Mouse (Mus musculus): ENCODE data around the gene Tmem246.
"Not testable (repeated sequence)": the region's sequence is repeated elsewhere in the genome, so short reads cannot be mapped to it uniquely, and the experiment has no call there.

Gene Tmem246

DNA sequence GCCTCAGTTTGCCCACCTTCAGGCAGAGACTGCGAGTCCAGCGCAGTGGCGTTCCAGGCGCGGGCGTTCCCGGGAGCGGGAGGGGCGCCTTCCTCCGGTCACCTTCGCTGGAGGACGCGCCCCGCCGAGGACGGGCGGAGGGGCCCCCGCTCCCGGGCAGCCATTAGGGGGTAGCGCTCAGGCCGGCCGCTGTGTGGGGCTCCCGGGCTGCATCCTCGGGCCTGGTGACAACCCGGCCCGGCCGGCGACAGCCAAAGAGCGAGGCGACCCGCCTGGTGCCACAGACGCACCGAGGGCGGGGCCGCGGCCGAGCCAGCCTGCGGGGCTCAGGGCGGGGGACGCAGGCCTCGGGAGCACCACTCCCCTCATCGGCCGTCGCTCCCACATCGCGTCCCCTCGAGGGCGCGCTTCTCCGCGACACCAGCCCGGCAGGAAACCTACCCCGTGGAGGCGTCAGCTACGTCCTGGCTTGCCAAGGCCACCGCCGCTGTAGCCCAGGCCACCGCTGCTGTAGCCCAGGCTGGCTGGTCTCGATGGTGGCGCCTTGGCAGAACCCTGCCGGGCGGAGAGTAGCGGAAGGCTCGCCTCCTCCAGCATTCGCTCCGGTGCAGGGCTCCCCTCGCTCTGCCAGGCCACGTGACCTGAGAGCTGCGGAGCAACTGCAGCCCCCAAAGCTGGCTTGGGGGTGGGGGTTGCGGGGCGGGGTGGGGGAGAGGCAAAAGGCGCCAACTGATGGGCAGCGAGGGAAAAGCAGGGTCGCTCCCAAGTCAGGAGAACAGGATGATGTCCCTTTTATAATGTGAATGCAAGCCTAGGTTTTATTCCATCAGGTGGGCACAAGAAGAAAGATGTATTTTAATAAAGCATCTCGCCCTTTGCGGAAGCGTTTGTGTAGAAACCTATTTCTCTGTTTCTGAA lies at the start of gene Tmem246:
Gene Tmem246, minus strand, starts transcription at position 694 of the 918 bp plus-strand sequence.
- peak; percentile 74 for DNase-seq

GRCm38 (mm10) chr4:49639913-49640312 lies 42.2 kb upstream of the Tmem246 start:
- DNase-seq = no peak

DNA sequence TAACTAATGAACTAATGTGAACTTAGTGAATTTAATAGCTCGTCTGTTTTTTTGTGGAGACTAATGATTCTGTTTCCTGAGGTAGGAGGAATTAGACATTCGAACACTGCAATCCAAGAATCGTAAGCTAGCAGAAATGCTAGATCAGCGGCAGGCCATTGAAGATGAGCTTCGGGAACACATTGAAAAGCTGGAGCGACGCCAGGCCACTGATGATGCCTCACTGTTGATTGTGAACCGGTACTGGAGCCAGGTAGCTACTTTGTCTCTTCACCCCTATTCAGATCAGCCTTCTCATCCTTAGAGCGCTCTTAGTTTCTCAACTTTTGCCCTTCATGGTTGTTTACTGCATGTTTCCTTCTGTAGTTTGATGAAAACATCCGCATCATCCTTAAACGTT lies 40.1 kb upstream of the Tmem246 start:
- no peak for DNase-seq

DNA sequence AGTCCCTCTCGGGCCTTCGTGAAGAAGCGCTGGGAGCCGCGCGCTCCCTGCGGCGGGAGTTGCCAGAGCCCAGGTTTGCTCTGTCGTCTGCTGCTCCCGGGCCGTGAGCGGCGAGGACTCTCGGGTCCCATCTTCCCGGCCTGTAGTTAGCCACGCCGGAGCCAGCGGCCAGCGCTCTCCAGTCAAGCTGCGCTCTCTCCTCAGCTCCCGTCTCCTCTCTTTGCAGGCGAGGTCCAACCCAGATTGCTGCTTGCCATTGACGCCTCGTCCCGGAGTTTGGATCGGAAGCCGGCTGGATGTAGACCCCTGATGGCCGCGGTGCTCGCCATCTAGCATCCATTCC lies 34.4 kb upstream of the Tmem246 start:
- DNase-seq = no peak

- peak; percentile 95 for DNase-seq
These were observed 33.9 kb upstream of the Tmem246 start, which contains the start of gene Rnf20 for GRCm38 (mm10) chr4:49631319-49632138. Rnf20 (plus strand) TSS chr4:49632006.

DNA sequence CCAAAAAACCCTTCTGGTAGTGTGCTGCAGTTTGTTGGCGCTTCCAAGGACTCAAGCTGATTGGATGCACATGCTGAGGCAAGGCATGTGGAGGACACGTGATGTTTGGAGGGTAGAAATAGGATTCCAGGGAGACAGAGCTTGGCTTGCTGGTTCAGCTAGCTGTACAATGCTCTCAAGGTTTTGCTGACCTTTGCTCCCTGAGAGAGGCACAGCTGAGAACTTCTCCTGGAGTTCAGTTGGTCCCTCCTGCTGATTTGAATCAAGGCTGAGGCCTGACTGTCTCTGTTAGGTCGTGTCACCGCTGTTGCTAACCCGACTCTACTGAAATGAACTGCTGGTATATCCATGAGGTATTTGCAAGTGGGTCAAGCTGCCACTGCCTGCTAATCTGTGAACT lies 31.3 kb upstream of the Tmem246 start:
- no peak for DNase-seq

GRCm38 (mm10) chr4:49626973-49627372 lies 29.3 kb upstream of the Tmem246 start:
- peak; percentile 56 for DNase-seq

DNA sequence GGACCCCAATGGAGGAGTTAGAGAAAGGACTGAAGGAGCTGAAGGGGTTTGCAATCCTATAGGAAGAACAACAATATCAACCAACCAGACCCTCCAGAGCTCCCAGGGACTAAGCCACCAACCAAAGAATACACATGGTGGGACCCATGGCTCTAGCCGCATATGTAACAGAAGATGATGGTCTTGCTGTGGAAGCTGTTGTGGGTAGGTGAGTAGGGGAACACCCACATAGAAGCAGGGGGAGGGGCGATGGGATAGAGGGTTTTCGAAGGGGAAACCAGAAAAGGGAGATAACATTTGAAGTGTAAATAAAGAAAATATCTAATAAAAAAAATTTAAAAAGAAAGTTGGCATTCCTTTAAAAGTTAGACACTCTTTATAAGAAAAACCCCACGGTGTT lies 27.3 kb upstream of the Tmem246 start:
- DNase-seq = not testable (repeated sequence)

DNA sequence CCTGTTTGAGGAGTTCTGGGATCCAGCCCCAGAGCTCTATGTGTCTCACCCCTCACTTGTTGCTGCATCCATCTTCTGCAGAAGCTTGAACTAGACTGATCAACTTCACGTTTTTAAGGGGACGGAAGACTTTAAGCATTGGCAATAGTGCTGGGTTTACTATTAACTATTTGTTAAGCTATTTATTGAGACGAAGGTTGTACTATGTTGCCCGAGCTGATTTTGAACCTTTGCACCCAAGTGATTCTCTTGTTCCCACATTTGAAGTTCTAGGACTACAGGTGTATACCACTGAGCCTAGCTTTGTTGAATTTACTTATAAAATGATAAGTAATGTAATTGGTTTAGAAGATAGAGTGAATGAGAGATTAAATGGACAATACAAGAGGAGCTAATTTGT lies 26.2 kb upstream of the Tmem246 start:
- DNase-seq = no peak

DNA sequence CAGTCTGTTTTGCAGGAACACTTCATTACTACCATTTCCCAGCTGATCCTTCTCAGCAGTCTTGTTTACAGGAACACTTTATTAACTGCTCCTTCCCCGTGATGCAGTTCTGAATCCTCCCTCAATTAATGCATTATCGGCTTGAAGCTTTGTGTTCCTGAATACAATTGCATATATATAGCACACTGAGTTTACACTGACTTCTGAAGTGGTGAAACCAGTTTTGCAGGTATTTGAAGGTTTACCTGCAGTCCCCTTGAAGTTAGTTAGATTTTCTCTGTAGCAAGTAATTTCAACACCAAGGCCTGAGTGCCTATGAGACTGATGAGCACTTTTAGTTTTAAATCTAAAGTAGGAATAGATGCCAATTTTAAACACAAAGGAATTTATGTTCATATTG lies 24.6 kb upstream of the Tmem246 start:
- no peak for DNase-seq

DNA sequence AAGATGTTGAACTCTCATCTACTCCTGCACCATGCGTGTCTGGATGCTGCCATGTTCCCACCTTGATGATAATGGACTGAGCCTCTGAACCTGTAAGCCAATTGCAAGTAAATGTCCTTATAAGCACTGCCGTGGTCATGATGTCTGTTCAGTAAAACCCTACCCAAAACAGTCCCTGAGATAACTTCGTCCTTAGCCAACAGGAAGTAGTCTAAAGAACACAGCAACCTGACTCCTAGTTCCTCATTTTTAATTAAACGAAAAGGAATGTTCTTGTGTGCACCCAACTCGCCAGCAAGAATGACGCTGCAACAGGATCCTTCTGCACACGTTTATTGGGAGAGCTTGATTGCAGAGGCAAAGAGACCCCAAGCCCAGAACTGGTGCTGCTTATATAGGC lies 22.2 kb upstream of the Tmem246 start:
- DNase-seq = not testable (repeated sequence)

- DNase-seq = no peak
These were observed 19.2 kb upstream of the Tmem246 start for GRCm38 (mm10) chr4:49616924-49617323.

DNA sequence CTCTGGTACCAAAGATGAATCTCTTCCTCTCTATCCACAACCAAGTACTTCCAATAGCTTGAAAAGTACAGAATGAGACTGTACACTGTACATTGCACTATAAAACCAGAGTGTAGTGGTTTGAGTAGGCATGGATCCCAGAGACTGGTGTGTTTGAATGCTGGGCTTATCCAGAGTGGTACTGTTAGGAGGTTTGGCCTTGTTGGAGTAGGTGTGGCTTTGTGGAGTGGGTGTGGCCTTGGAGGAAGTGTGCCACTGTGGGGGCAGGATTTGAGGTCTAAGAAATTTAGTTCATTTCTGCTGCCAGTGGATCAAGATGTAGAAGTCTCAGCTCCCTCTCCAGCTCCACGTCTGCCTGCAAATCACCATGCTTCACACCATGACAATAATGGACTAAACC lies 7.8 kb upstream of the Tmem246 start:
- DNase-seq = no peak

GRCm38 (mm10) chr4:49604616-49605015 lies 6.9 kb upstream of the Tmem246 start:
- DNase-seq = no peak

- DNase-seq = no peak
These were observed 6.4 kb upstream of the Tmem246 start for GRCm38 (mm10) chr4:49604016-49604546.

DNA sequence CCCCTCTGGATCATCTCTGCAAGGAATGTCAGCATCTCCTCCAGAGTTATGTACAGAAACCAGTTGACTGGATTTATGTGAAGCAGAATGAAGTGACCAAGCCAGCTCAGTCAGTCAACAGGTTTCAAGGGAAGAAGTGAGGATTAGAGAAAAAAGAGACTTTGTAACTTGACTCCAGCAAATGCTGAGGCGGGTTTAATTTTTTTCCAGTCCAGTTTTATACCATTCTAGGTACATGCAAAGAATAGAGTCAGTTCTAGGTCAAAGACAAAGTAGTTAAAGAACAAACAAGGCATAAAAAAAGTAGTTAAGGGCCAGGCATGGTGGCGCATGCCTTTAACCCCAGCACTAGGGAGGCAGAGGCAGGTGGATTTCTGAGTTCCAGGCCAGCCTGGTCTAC lies 5.5 kb upstream of the Tmem246 start:
- no peak for DNase-seq

GRCm38 (mm10) chr4:49596846-49597182 lies 862 bp downstream of the Tmem246 start:
- no peak for DNase-seq

- no peak for DNase-seq
These were observed 7.5 kb downstream of the Tmem246 start for GRCm38 (mm10) chr4:49590152-49590551.

DNA sequence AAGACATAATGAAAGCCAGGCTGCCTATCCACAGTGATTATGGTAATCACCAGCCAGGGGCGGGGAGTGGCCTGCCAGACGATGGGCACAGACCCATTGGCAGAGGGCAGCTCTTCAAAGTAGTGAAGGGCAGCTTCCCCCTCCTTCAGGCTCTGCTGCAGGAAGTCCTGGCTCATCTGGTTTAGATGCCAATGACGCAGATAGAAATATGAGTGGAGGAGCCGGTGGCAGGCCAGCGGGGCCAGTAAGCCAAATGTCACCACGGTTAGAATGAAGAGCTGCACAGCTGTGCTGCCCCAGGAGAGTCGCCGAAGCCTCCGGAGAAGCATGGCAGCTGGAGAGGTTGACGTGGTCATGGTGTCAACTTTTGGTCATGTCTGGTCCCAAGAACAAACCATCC lies 10.9 kb downstream of the Tmem246 start:
- no peak for DNase-seq

- peak; percentile 48 for DNase-seq
These were observed 12.1 kb downstream of the Tmem246 start for GRCm38 (mm10) chr4:49585524-49586101.

DNA sequence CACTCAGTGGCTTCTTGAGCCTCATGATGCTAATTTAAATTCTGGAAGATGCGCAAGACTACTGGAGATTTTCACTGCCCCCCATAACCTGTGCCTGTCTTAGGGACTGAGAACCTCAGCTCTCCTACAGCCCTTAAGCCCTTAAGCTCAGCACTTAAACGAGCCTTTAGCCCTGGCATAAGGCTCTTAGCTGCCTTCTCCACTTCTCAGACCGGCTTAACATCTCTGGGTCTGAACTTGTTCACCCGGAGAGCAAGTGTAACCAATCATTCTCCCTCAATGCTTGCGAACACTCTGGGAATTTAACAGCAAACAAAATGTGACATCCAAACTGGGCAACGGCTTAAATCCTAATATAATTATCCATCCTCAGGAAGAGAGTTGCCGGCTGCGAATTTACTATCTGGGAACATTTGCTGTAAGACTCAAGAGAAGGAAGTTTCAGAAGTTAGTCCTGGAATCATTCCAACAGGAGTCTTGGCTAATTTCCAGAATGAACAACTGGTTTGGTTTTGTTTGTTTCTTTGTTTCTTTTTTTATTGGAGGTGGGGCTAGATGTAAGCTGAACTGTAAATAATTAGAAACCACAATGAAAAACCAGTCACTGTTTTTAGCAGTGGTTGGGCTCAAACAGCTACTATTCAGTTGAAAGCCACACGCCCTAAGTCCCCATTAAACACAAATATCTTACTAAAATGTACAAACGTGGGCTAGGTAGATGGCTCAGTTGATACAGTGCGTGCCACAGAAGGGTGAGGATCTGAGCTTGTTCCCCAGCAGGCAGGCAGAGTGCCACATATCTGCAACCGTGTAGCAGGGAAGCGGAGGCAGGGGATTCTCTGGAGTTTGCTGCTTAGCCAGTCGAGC lies 13.5 kb downstream of the Tmem246 start:
- DNase-seq = peak; percentile 15

DNA sequence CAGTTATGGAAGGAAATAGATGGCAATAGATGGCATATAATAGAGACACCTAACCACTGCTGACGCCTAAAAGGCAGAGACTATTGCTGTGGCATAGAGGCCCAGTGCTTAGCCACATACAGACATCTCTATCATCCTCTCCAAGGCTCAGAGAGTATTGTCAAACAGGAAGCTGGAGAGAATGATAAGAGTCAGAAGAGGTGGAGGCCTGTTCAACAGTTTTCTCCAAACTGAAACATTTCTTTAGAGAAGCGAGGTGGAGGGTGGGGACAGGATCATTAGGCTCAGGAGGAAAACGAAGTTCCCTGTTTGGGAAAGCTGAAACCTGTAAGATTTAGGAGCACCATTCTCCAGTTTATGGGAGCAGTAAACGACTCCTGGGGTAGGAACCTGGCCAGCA lies 16.4 kb downstream of the Tmem246 start:
- DNase-seq = no peak

All from layer of hippocampus, adult 9-11 months (tissue).